In genomic region chr1:170308503-170308902, GRCm38 (mm10) we compare ENCODE assay signal across 29 mouse cellular contexts. TPM values are rescaled to one million over a fixed set of nuclear protein-coding genes. Genes with fewer than 3 reads are reported as not detected.
"Had no signal": no experiment of that assay in that cellular context is flagged by ENCODE, and none has a peak within 500 bp of the region (broad histone marks: within the 10 kb centered on the region; RNA-seq: fewer than 3 reads in every experiment).

TSS of gene Spata46 (plus strand) at chr1:170308803.

- DNase-seq: cerebellum, adult 2 months; cerebellum, adult 8-10 months; cerebellum, adult 9-10 months; cerebellum, adult 9-11 months; cerebellum, postnatal 10 days; cerebellum, postnatal 14 days; cerebellum, postnatal 25 days; cerebellum, postnatal 36 days; embryo, embryonic 11 days; forebrain, postnatal 0 days; gastrocnemius, adult 2 months; gastrocnemius, postnatal 10 days; gastrocnemius, postnatal 14 days; gastrocnemius, postnatal 25 days; gastrocnemius, postnatal 36 days; heart, adult 18-20 months; heart, adult 2 months had no signal

- H3K4me3 ChIP-seq: embryonic facial prominence, embryonic 10.5 days; embryonic facial prominence, embryonic 12.5 days; embryonic facial prominence, embryonic 13.5 days; embryonic facial prominence, embryonic 15.5 days; erythroblast, embryonic 14.5 days; forebrain, embryonic 10.5 days; forebrain, embryonic 13.5 days; forebrain, embryonic 15.5 days; gastrocnemius, adult 2 months; heart, adult 2 months had no signal

- H3K9ac ChIP-seq: embryonic facial prominence, embryonic 12.5 days; embryonic facial prominence, embryonic 13.5 days; embryonic facial prominence, embryonic 15.5 days; forebrain, embryonic 13.5 days; forebrain, embryonic 15.5 days; forebrain, postnatal 0 days had no signal

- H3K36me3 ChIP-seq: embryonic facial prominence, embryonic 10.5 days; embryonic facial prominence, embryonic 12.5 days; embryonic facial prominence, embryonic 13.5 days; embryonic facial prominence, embryonic 15.5 days; forebrain, embryonic 10.5 days; forebrain, embryonic 15.5 days had no signal

- ATAC-seq: forebrain, embryonic 13.5 days; forebrain, embryonic 14.5 days; forebrain, embryonic 15.5 days; forebrain, embryonic 16.5 days; forebrain, postnatal 0 days had no signal

- H3K9me3 ChIP-seq: embryonic facial prominence, embryonic 10.5 days; embryonic facial prominence, embryonic 12.5 days; embryonic facial prominence, embryonic 13.5 days; embryonic facial prominence, embryonic 15.5 days; forebrain, embryonic 10.5 days; forebrain, embryonic 13.5 days; forebrain, embryonic 15.5 days had no signal

- H3K27ac ChIP-seq: embryonic facial prominence, embryonic 10.5 days; embryonic facial prominence, embryonic 12.5 days; embryonic facial prominence, embryonic 13.5 days; embryonic facial prominence, embryonic 15.5 days; forebrain, embryonic 10.5 days; forebrain, embryonic 13.5 days; forebrain, embryonic 15.5 days; gastrocnemius, adult 2 months; heart, adult 2 months had no signal

- H3K27me3 ChIP-seq: embryonic facial prominence, embryonic 12.5 days; embryonic facial prominence, embryonic 13.5 days; embryonic facial prominence, embryonic 15.5 days; forebrain, embryonic 13.5 days; forebrain, embryonic 15.5 days had no signal

- H3K4me2 ChIP-seq: embryonic facial prominence, embryonic 12.5 days; embryonic facial prominence, embryonic 13.5 days; embryonic facial prominence, embryonic 15.5 days; forebrain, embryonic 13.5 days; forebrain, embryonic 15.5 days had no signal

- H3K4me1 ChIP-seq: embryonic facial prominence, embryonic 15.5 days; forebrain, embryonic 13.5 days; forebrain, embryonic 15.5 days had no signal

RNA-seq across cellular contexts. Expression of gene Spata46, which starts in this region (rescaled TPM):
- polyA plus RNA-seq: cerebellum, adult 2 months; cortical plate, adult 2 months; erythroblast, embryonic 14.5 days; forebrain, postnatal 0 days; frontal cortex, adult 2 months had no signal
